Mouse (Mus musculus) midbrain, postnatal 0 days (tissue): ENCODE measurements at regions not wholly inside any gene's neighbourhood (a gene's known extent, or its start where the extent isn't known, plus 50 kb on each side); places are given as distances from the start of the nearest gene placed in this dataset.
A peak's percentile ranks its signal among the peaks of the same experiment; 100 is the strongest.

Experiments
- ATAC-seq: fragments of 200-750 bp; cut with Nextera tagmentation; 2 replicates; pipeline ENCODE4 v1.8.0; 2017; ENCODE audit warnings: moderate number of reproducible peaks, mild to moderate bottlenecking, moderate TSS enrichment, moderate library complexity; ENCODE audit not compliant: low FRiP score
- DNase-seq: peaks from one replicate; pipeline ENCODE4 v3.0.0-alpha.2; 2015; ENCODE audit warnings: low spot score
- H3K27ac ChIP-seq: fragments of 300-500 bp; sonication (generic); 2 replicates; pipeline ENCODE4 v1.5.1; 2014; ENCODE audit warnings: low read depth, mild to moderate bottlenecking, low read length, mixed read lengths
- H3K27me3 ChIP-seq: fragments of 300-500 bp; sonication (generic); 2 replicates; pipeline ENCODE4 v1.6.1; 2014; ENCODE audit warnings: low read length, control low read depth, mixed read lengths; ENCODE audit not compliant: insufficient read depth
- H3K36me3 ChIP-seq: fragments of 300-500 bp; sonication (generic); 2 replicates; pipeline ENCODE4 v1.6.1; 2014; ENCODE audit warnings: low read length, control low read depth, mixed read lengths; ENCODE audit not compliant: insufficient read depth
- H3K4me1 ChIP-seq: fragments of 300-500 bp; sonication (generic); 2 replicates; pipeline ENCODE4 v1.6.1; 2014; ENCODE audit warnings: mild to moderate bottlenecking, control low read depth, antibody characterized with exemption, low read length, mixed read lengths; ENCODE audit not compliant: insufficient read depth
- H3K4me2 ChIP-seq: fragments of 300-500 bp; sonication (generic); 2 replicates; pipeline ENCODE4 v1.6.1; 2014; ENCODE audit warnings: low read depth, mild to moderate bottlenecking, low read length, mixed read lengths; ENCODE audit not compliant: poor library complexity, severe bottlenecking
- H3K4me3 ChIP-seq: fragments of 300-500 bp; sonication (generic); 2 replicates; pipeline ENCODE4 v1.5.1; 2014; ENCODE audit warnings: low read depth, mild to moderate bottlenecking, low read length, moderate library complexity
- H3K9ac ChIP-seq: fragments of 300-500 bp; sonication (generic); replicated peaks from 2 replicates; pipeline ENCODE4 v1.6.1; 2014; ENCODE audit warnings: mild to moderate bottlenecking, low read length, moderate library complexity, mixed read lengths; ENCODE audit not compliant: poor library complexity, severe bottlenecking
- H3K9me3 ChIP-seq: fragments of 300-500 bp; sonication (generic); 2 replicates; pipeline ENCODE4 v1.6.1; 2016; ENCODE audit warnings: low read length, control low read depth
- CTCF ChIP-seq: IDR thresholded peaks from 2 replicates; pipeline ENCODE4 v1.5.1; 2016; ENCODE audit warnings: antibody characterized with exemption, mild to moderate bottlenecking
- WGBS: fragments of 180-500 bp; shearing (Covaris S2); extraction: QIAGEN DNeasy Blood & Tissue Kit; methylation state at CpG from one replicate; pipeline ENCODE4 v1.1.7; 2014; 5-methylcytosine and 5-hydroxymethylcytosine counted together

- DNase-seq (no peak), ATAC-seq (no peak)
- Histone ChIP-seq H3K9ac (no peak overlapping the region), H3K9me3 (no peaks in the 10 kb centered on the region), H3K4me3 (no peak overlapping the region), H3K36me3 (no peaks in the 10 kb centered on the region), H3K4me2 (no peak overlapping the region), H3K27me3 (no peaks in the 10 kb centered on the region), H3K4me1 (no peaks in the 10 kb centered on the region), H3K27ac (no peak overlapping the region)
- TF ChIP-seq CTCF = no peak
These were observed 999.8 kb upstream of the Crim1 start for GRCm38 (mm10) chr17:77200256-77200655.

GRCm38 (mm10) chr17:77200671-77201070, 999.4 kb upstream of the Crim1 start:
- WGBS = 76% methylated on average over 1 of the region's 1 CpGs
- ATAC-seq (no peak), DNase-seq (no peak)
- Histone ChIP-seq H3K4me2 (no peak overlapping the region), H3K36me3 (no peaks in the 10 kb centered on the region), H3K4me1 (no peaks in the 10 kb centered on the region), H3K4me3 (no peak overlapping the region), H3K27me3 (no peaks in the 10 kb centered on the region), H3K9me3 (no peaks in the 10 kb centered on the region), H3K9ac (no peak overlapping the region), H3K27ac (no peak overlapping the region)
- TF ChIP-seq CTCF = no peak

GRCm38 (mm10) chr17:77210947-77211346, 989.1 kb upstream of the Crim1 start:
- no peak for DNase-seq
- no peak overlapping the region for H3K4me3 ChIP-seq
- H3K36me3 ChIP-seq = no peaks in the 10 kb centered on the region
- TF ChIP-seq CTCF = no peak
- no peaks in the 10 kb centered on the region for H3K27me3 ChIP-seq
- WGBS = 75% methylated on average over 1 of the region's 1 CpGs
- H3K9ac ChIP-seq = no peak overlapping the region
- no peaks in the 10 kb centered on the region for H3K4me1 ChIP-seq
- no peaks in the 10 kb centered on the region for H3K9me3 ChIP-seq
- ATAC-seq = no peak
- H3K27ac ChIP-seq = no peak overlapping the region
- H3K4me2 ChIP-seq = no peak overlapping the region

- Histone ChIP-seq H3K9ac (no peak overlapping the region), H3K27ac (no peak overlapping the region), H3K4me1 (no peaks in the 10 kb centered on the region), H3K4me2 (no peak overlapping the region), H3K4me3 (no peak overlapping the region), H3K36me3 (no peaks in the 10 kb centered on the region), H3K9me3 (no peaks in the 10 kb centered on the region), H3K27me3 (no peaks in the 10 kb centered on the region)
- peak; percentile 1 for DNase-seq
- ATAC-seq = no peak
- no peak for TF ChIP-seq CTCF
- WGBS = 82% methylated on average over 2 of the region's 2 CpGs
These were observed 955.0 kb upstream of the Crim1 start for GRCm38 (mm10) chr17:77245031-77245430.
